Mouse (Mus musculus): ENCODE measurements at regions not wholly inside any gene's neighbourhood (a gene's known extent, or its start where the extent isn't known, plus 50 kb on each side); places are given as distances from the start of the nearest gene placed in this dataset.
A peak's percentile ranks its signal among the peaks of the same experiment; 100 is the strongest.

- DNase-seq (ENCODE audit: low read depth, low spot score): no peak
- no peaks in the 10 kb centered on the region for H3K9me3 ChIP-seq (ENCODE audit: control insufficient read depth, insufficient read depth, low read depth, low read length)
- H3K27ac ChIP-seq (ENCODE audit: insufficient read depth, low read depth, low read length, poor library complexity, severe bottlenecking): no peak overlapping the region
- in situ Hi-C loops (cut with MboI; ENCODE audit: low sequenced_read_pairs in 2 of 2, unreplicated experiment in 2 of 2): no loop called here
- H3K4me1 ChIP-seq (ENCODE audit: control insufficient read depth in 2 of 2, insufficient read depth in 2 of 2, low read length in 2 of 2, poor library complexity in 1 of 2): no peaks in the 10 kb centered on the region
- H3K4me3 ChIP-seq (ENCODE audit: insufficient read depth in 1 of 2, low read depth in 1 of 2, low read length in 2 of 2, poor library complexity in 1 of 2, severe bottlenecking in 1 of 2): no peak overlapping the region
- TF ChIP-seq HCFC1 (IDR thresholded peaks at IDR 0.05; ENCODE audit: borderline replicate concordance, insufficient read depth, low read length) (no peak), MAFK (IDR thresholded peaks at IDR 0.05; ENCODE audit: insufficient read depth, low read depth, low read length) (no peak), ZC3H11A (IDR thresholded peaks at IDR 0.05; ENCODE audit: borderline replicate concordance, low read depth, low read length) (no peak), ZNF384 (IDR thresholded peaks at IDR 0.05; ENCODE audit: low read depth, low read length) (no peak), CHD2 (IDR thresholded peaks at IDR 0.05; ENCODE audit: low read depth, low read length) (no peak)
- no peak overlapping the region for H3K9ac ChIP-seq (ENCODE audit: insufficient read depth, low read depth, low read length, poor library complexity, severe bottlenecking)
- no peaks in the 10 kb centered on the region for H3K36me3 ChIP-seq (ENCODE audit: control insufficient read depth, insufficient read depth, low read length, poor library complexity, severe bottlenecking)
Measured at GRCm38 (mm10) chr3:111385627-111386026, 1134.8 kb upstream of the Prmt6 start.

- in situ Hi-C loops (cut with MboI; ENCODE audit: low sequenced_read_pairs in 2 of 2, unreplicated experiment in 2 of 2): no loop called here
- Histone ChIP-seq H3K27ac (ENCODE audit: insufficient read depth, low read depth, low read length, poor library complexity, severe bottlenecking) (peak overlapping the region; percentile 79; the same call in 1 of the 2 replicates), H3K9ac (ENCODE audit: insufficient read depth, low read depth, low read length, poor library complexity, severe bottlenecking) (no peak overlapping the region), H3K4me3 (ENCODE audit: insufficient read depth in 1 of 2, low read depth in 1 of 2, low read length in 2 of 2, poor library complexity in 1 of 2, severe bottlenecking in 1 of 2) (no peak overlapping the region), H3K4me1 (ENCODE audit: control insufficient read depth in 2 of 2, insufficient read depth in 2 of 2, low read length in 2 of 2, poor library complexity in 1 of 2) (peaks cover 0 to 9% of the 10 kb centered on the region in 2 experiments; a peak in 1 of 4 replicates), H3K36me3 (ENCODE audit: control insufficient read depth, insufficient read depth, low read length, poor library complexity, severe bottlenecking) (no peaks in the 10 kb centered on the region), H3K9me3 (ENCODE audit: control insufficient read depth, insufficient read depth, low read depth, low read length) (no peaks in the 10 kb centered on the region)
- DNase-seq (ENCODE audit: low read depth, low spot score): peak; percentile 33
- TF ChIP-seq HCFC1 (IDR thresholded peaks at IDR 0.05; ENCODE audit: borderline replicate concordance, insufficient read depth, low read length) (no peak), ZNF384 (IDR thresholded peaks at IDR 0.05; ENCODE audit: low read depth, low read length) (peak; percentile 83)
Measured at GRCm38 (mm10) chr3:111371259-111371658, 1120.5 kb upstream of the Prmt6 start.

- DNase-seq (ENCODE audit: low read depth, low spot score): no peak
- Histone ChIP-seq H3K4me3 (ENCODE audit: insufficient read depth in 1 of 2, low read depth in 1 of 2, low read length in 2 of 2, poor library complexity in 1 of 2, severe bottlenecking in 1 of 2) (no peak overlapping the region), H3K27ac (ENCODE audit: insufficient read depth, low read depth, low read length, poor library complexity, severe bottlenecking) (no peak overlapping the region), H3K9ac (ENCODE audit: insufficient read depth, low read depth, low read length, poor library complexity, severe bottlenecking) (no peak overlapping the region), H3K9me3 (ENCODE audit: control insufficient read depth, insufficient read depth, low read depth, low read length) (no peaks in the 10 kb centered on the region), H3K36me3 (ENCODE audit: control insufficient read depth, insufficient read depth, low read length, poor library complexity, severe bottlenecking) (no peaks in the 10 kb centered on the region), H3K4me1 (ENCODE audit: control insufficient read depth in 2 of 2, insufficient read depth in 2 of 2, low read length in 2 of 2, poor library complexity in 1 of 2) (no peaks in the 10 kb centered on the region)
- TF ChIP-seq ZC3H11A (IDR thresholded peaks at IDR 0.05; ENCODE audit: borderline replicate concordance, low read depth, low read length): no peak
- no peak for TF ChIP-seq CHD2 (IDR thresholded peaks at IDR 0.05; ENCODE audit: low read depth, low read length)
- TF ChIP-seq ZNF384 (IDR thresholded peaks at IDR 0.05; ENCODE audit: low read depth, low read length): no peak
- TF ChIP-seq HCFC1 (IDR thresholded peaks at IDR 0.05; ENCODE audit: borderline replicate concordance, insufficient read depth, low read length): no peak
- no peak for TF ChIP-seq MAFK (IDR thresholded peaks at IDR 0.05; ENCODE audit: insufficient read depth, low read depth, low read length)
- in situ Hi-C loops (cut with MboI; ENCODE audit: low sequenced_read_pairs in 2 of 2, unreplicated experiment in 2 of 2): no loop called here
Measured at GRCm38 (mm10) chr3:111338247-111338646, 1087.4 kb upstream of the Prmt6 start.

- Histone ChIP-seq H3K4me3 (ENCODE audit: insufficient read depth in 1 of 2, low read depth in 1 of 2, low read length in 2 of 2, poor library complexity in 1 of 2, severe bottlenecking in 1 of 2) (no peak overlapping the region), H3K9me3 (ENCODE audit: control insufficient read depth, insufficient read depth, low read depth, low read length) (no peaks in the 10 kb centered on the region), H3K4me1 (ENCODE audit: control insufficient read depth in 2 of 2, insufficient read depth in 2 of 2, low read length in 2 of 2, poor library complexity in 1 of 2) (no peaks in the 10 kb centered on the region), H3K27ac (ENCODE audit: insufficient read depth, low read depth, low read length, poor library complexity, severe bottlenecking) (no peak overlapping the region), H3K36me3 (ENCODE audit: control insufficient read depth, insufficient read depth, low read length, poor library complexity, severe bottlenecking) (no peaks in the 10 kb centered on the region), H3K9ac (ENCODE audit: insufficient read depth, low read depth, low read length, poor library complexity, severe bottlenecking) (no peak overlapping the region)
- DNase-seq (ENCODE audit: low read depth, low spot score): no peak
- no peak for TF ChIP-seq MAFK (IDR thresholded peaks at IDR 0.05; ENCODE audit: insufficient read depth, low read depth, low read length)
- no peak for TF ChIP-seq CHD2 (IDR thresholded peaks at IDR 0.05; ENCODE audit: low read depth, low read length)
- no peak for TF ChIP-seq ZNF384 (IDR thresholded peaks at IDR 0.05; ENCODE audit: low read depth, low read length)
- TF ChIP-seq ZC3H11A (IDR thresholded peaks at IDR 0.05; ENCODE audit: borderline replicate concordance, low read depth, low read length): no peak
- no peak for TF ChIP-seq HCFC1 (IDR thresholded peaks at IDR 0.05; ENCODE audit: borderline replicate concordance, insufficient read depth, low read length)
- in situ Hi-C loops (cut with MboI; ENCODE audit: low sequenced_read_pairs in 2 of 2, unreplicated experiment in 2 of 2): no loop called here
Measured at GRCm38 (mm10) chr3:111291018-111291538, 1040.3 kb upstream of the Prmt6 start.

- Histone ChIP-seq H3K9ac (ENCODE audit: insufficient read depth, low read depth, low read length, poor library complexity, severe bottlenecking) (no peak overlapping the region), H3K36me3 (ENCODE audit: control insufficient read depth, insufficient read depth, low read length, poor library complexity, severe bottlenecking) (no peaks in the 10 kb centered on the region), H3K4me1 (ENCODE audit: control insufficient read depth in 2 of 2, insufficient read depth in 2 of 2, low read length in 2 of 2, poor library complexity in 1 of 2) (no peaks in the 10 kb centered on the region), H3K27ac (ENCODE audit: insufficient read depth, low read depth, low read length, poor library complexity, severe bottlenecking) (no peak overlapping the region), H3K4me3 (ENCODE audit: insufficient read depth in 1 of 2, low read depth in 1 of 2, low read length in 2 of 2, poor library complexity in 1 of 2, severe bottlenecking in 1 of 2) (no peak overlapping the region), H3K9me3 (ENCODE audit: control insufficient read depth, insufficient read depth, low read depth, low read length) (no peaks in the 10 kb centered on the region)
- in situ Hi-C loops (cut with MboI; ENCODE audit: low sequenced_read_pairs in 2 of 2, unreplicated experiment in 2 of 2): no loop called here
- TF ChIP-seq ZC3H11A (IDR thresholded peaks at IDR 0.05; ENCODE audit: borderline replicate concordance, low read depth, low read length) (no peak), HCFC1 (IDR thresholded peaks at IDR 0.05; ENCODE audit: borderline replicate concordance, insufficient read depth, low read length) (no peak), MAFK (IDR thresholded peaks at IDR 0.05; ENCODE audit: insufficient read depth, low read depth, low read length) (no peak), ZNF384 (IDR thresholded peaks at IDR 0.05; ENCODE audit: low read depth, low read length) (no peak), CHD2 (IDR thresholded peaks at IDR 0.05; ENCODE audit: low read depth, low read length) (no peak)
- no peak for DNase-seq (ENCODE audit: low read depth, low spot score)
Measured at GRCm38 (mm10) chr3:111281584-111281983, 1030.8 kb upstream of the Prmt6 start.

All from ES-E14 (cell line).